Mouse (Mus musculus): ENCODE measurements around the gene Rnpc3.
"Not testable (repeated sequence)": the region's sequence is repeated elsewhere in the genome, so short reads cannot be mapped to it uniquely, and the experiment has no call there.

The Rnpc3 gene

GRCm38 (mm10) chr3:113629606-113630359 lies at the start of gene Rnpc3:
TSS of gene Rnpc3 (minus strand) at chr3:113630149.
- DNase-seq (ENCODE audit: low read depth, low spot score) = peak; percentile 98

- peak; percentile 7 for DNase-seq (ENCODE audit: low read depth, low spot score)
Observed at GRCm38 (mm10) chr3:113656940-113657339, 27.0 kb upstream of the Rnpc3 start.

GRCm38 (mm10) chr3:113654335-113654734 lies 24.4 kb upstream of the Rnpc3 start:
- DNase-seq (ENCODE audit: low read depth, low spot score) = no peak

GRCm38 (mm10) chr3:113651386-113651785 lies 21.4 kb upstream of the Rnpc3 start:
- not testable (repeated sequence) for DNase-seq (ENCODE audit: low read depth, low spot score)

- no peak for DNase-seq (ENCODE audit: low read depth, low spot score)
Observed at GRCm38 (mm10) chr3:113639545-113639944, 9.6 kb upstream of the Rnpc3 start.

GRCm38 (mm10) chr3:113634220-113634619 lies 4.3 kb upstream of the Rnpc3 start:
- DNase-seq (ENCODE audit: low read depth, low spot score) = no peak

GRCm38 (mm10) chr3:113631611-113632010 lies 1.7 kb upstream of the Rnpc3 start:
- no peak for DNase-seq (ENCODE audit: low read depth, low spot score)

- DNase-seq (ENCODE audit: low read depth, low spot score) = no peak
Observed at GRCm38 (mm10) chr3:113630564-113630963, 615 bp upstream of the Rnpc3 start.

- no peak for DNase-seq (ENCODE audit: low read depth, low spot score)
Observed at GRCm38 (mm10) chr3:113606599-113606998, 23.4 kb downstream of the Rnpc3 start, which contains the start of gene Amy1. TSS of gene Amy1 (minus strand) at chr3:113606699.

- DNase-seq (ENCODE audit: low read depth, low spot score) = no peak
Observed at GRCm38 (mm10) chr3:113590844-113591243, 39.1 kb downstream of the Rnpc3 start.

- DNase-seq (ENCODE audit: low read depth, low spot score) = no peak
Observed at GRCm38 (mm10) chr3:113574578-113574977, 55.4 kb downstream of the Rnpc3 start.

- no peak for DNase-seq (ENCODE audit: low read depth, low spot score)
Observed at GRCm38 (mm10) chr3:113574138-113574537, 55.8 kb downstream of the Rnpc3 start.

GRCm38 (mm10) chr3:113572158-113572557 lies 57.8 kb downstream of the Rnpc3 start:
- no peak for DNase-seq (ENCODE audit: low read depth, low spot score)
